Mouse (Mus musculus): Measurements from ENCODE around the gene Plet1. TPM values are rescaled to one million over a fixed set of nuclear protein-coding genes. Genes with fewer than 3 reads are reported as not detected.

Gene Plet1
- 0.50 TPM for polyA plus RNA-seq (2017; shearing (Covaris generic))

DNA sequence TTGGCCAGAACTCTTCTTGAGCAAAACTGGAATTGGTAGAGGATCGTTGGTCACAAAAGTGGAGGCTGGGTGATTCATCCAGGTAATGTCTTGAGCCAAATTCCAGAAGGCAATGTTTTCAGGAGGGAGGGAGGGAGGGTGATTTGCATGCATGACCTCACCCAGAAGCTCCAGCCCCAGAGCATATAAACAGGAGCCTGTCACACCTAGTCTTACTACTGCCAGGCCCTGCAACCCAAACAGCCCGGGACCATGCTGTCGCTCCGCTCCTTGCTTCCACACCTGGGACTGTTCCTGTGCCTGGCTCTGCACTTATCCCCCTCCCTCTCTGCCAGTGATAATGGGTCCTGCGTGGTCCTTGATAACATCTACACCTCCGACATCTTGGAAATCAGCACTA lies at the start of gene Plet1:
Plet1 (plus strand) TSS at position 215 of the 400 bp plus-strand sequence.

DNA sequence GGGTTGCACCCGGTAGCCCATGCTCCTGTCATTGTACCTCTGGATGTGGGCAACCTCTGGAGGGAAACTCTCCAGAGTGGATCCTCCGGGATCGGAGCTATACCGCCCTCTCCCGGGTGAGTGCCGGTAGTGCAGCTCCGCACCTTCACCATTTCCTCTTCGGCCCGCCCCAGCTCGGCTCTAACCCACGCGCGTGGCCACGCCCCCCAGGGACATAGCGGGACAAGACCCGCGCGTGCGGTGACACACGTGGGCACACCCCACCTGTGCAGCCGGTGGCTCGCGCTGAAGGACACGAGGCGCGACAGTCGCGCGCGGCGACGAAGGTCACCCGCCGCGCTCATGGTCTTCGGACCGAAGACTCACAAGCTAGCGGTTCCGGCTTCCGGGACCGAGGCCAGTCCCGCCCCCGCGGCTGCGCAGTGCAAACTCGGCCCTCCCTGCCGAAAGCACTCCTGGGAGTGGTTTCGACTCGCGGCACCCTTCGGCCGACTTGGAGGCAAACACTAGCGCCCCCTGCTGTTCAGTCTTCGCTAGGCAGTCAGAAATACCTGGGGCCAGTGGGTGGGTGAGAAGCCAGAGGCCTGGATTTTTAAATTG lies 34.1 kb downstream of the Plet1 start, which contains the start of gene Pts:
Pts (minus strand) TSS at position 432 of the 600 bp plus-strand sequence.

DNA sequence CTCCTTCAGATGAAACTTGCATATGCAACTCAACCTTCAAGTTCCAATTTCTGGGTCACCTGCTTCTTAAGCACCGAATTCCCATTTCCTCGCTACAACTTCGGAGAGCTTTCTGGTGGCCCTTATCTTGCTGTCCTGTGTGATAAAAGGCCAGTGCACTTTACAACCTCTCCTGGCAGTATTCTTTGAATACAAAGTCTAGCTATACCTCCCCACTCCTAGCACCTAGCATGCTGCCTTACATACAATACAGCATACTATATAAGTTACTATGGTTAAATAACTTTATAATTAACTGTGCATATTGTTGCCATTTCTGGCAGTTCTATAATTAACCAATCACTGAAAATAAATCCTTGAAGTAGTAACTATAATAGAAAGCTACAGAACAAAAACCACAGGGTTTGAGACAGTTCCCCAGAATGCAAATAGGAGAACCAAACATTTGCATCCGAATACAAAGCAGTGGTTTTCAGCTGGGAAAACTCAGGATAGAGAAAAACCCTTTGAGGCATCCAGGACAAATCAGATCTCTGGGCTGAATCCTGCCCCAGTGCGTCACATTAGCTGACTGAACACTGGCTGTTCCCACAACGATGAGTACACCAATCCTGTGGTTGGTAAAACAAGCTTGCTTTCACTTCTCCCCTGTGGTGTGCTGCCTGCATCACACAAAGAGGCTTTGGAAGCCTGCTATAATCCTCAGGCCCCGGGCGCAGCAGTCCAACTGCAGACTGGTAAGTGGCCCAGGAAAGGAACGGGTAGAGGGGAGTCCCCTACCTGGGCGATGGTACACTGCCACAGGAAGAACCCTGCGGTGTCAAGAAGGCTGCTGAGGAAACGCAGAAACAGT lies 60.1 kb downstream of the Plet1 start, which contains the start of gene Il18:
Il18 (plus strand) TSS at position 587 of the 853 bp plus-strand sequence.

DNA sequence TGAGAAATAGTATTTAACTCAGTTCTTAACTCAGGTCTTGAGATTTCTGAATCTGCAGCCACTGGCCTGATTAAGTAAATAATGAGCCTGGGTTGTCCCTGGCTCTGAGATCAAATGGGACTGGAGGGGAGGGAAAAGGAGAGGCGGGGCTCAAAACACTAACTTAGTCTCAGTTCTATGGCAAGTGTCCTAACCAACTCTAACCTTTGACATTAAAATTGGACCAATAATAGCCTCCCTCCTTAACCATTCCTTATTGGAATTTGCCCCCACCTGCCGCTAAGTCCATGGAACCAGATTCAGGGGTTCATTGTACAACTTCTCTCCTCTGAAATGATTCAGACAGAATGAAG lies 60.7 kb downstream of the Plet1 start, which contains the start of gene Bco2:
Bco2 (minus strand) TSS at position 88 of the 353 bp plus-strand sequence.

Other genes with a start within 250 kb of the Plet1 start
- gene Rpl10-ps3, start 149.6 kb upstream of the Plet1 start, polyA plus RNA-seq (2017; shearing (Covaris generic)), result 726 TPM
- gene Pts, start 34.2 kb downstream of the Plet1 start, polyA plus RNA-seq (2017; shearing (Covaris generic)), result 67.3 TPM
- gene Il18, start 60.3 kb downstream of the Plet1 start, polyA plus RNA-seq (2017; shearing (Covaris generic)), result not detected
- not detected for gene Bco2, start 60.7 kb downstream of the Plet1 start, polyA plus RNA-seq (2017; shearing (Covaris generic))
- not detected for gene Tex12, start 66.8 kb downstream of the Plet1 start, polyA plus RNA-seq (2017; shearing (Covaris generic))
- 121 TPM for gene Sdhd, start 109.3 kb downstream of the Plet1 start, polyA plus RNA-seq (2017; shearing (Covaris generic))
- gene Timm8b, start 109.4 kb downstream of the Plet1 start, polyA plus RNA-seq (2017; shearing (Covaris generic)), result 60.8 TPM
- gene Pih1d2, start 122.8 kb downstream of the Plet1 start, polyA plus RNA-seq (2017; shearing (Covaris generic)), result 0.45 TPM
- gene Nkapd1, start 122.9 kb downstream of the Plet1 start, polyA plus RNA-seq (2017; shearing (Covaris generic)), result 24.3 TPM
- 37.1 TPM for gene Dlat, start 165.3 kb downstream of the Plet1 start, polyA plus RNA-seq (2017; shearing (Covaris generic))
- not detected for gene Dixdc1, start 245.0 kb downstream of the Plet1 start, polyA plus RNA-seq (2017; shearing (Covaris generic))